Mouse (Mus musculus): ENCODE results near the gene Olfr715. TPM values are rescaled to one million over a fixed set of nuclear protein-coding genes. Genes with fewer than 3 reads are reported as not detected.
"Not testable (repeated sequence)": the region's sequence is repeated elsewhere in the genome, so short reads cannot be mapped to it uniquely, and the experiment has no call there.

Olfr715 gene
- not detected for total RNA-seq (2021)
- long read RNA-seq, experiment 1, result 0 reads
- long read RNA-seq, experiment 2, result 0 reads

DNA sequence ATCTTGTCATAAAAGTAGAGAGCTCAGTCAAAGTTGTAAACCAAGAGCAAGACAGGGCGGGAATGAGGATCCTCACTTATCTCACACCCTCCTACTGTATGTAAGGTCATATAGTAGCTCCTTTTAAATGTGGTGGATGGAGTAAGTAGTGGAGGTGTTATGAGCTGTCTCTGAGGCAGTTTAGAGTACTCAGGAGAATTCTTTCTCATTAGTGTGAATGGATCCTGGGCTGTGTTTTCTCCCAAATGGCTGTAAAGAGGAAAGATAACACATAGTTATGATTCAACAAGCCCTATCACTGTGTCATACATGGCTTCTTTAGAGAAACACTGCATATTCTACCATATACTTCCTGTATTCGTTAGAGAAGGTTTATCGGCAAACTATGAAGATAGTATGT lies at the start of gene Olfr715:
Gene Olfr715 (minus strand): TSS at position 101 of the 400 bp plus-strand sequence.
- intact Hi-C loops (cut with DNase I; ENCODE audit: low total_unique reads), result not testable (repeated sequence)

DNA sequence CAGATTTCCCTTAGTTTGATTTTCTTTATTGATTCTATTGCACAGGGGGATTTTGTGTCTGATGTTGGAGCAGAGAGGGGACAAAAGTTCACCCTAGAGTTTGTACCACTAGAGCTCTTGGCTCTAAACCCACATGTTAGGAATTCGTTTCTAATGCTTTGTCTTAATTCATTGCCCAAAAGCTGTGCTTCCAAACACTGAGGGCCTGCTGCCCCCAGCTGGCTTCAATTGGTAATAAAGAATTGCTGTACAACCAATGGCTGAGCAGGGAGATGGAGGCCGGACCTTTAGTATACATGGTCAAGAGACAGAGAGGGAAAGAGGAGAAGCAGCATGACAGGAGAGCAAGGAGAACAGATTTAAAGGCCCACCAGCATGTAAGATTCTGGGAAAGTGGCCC lies 49.5 kb upstream of the Olfr715 start:
- DNase-seq, result no peak
- intact Hi-C loops (cut with DNase I; ENCODE audit: low total_unique reads), result no loop called here

More for the DNA sequence above, at the start of gene Olfr715:
- DNase-seq, result not testable (repeated sequence)

DNA sequence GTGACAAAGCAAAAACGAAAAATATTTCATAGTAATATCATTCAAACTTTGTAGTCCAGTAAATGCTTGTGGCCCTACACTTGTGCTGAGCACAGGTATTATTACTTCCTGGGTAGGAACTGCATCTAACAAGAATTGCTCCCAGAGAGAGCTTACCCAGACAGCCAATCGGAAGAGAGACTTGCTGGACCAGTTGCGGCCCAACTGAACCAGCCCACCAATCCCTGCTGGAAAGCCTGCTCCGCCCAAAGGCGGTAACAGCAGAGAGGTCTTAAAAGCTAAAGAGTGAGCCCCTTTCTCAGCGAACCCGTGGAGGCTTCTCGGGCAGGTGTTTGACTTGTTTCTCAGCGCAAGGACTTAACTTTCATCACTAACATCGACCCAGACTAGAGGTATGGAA lies 35.8 kb upstream of the Olfr715 start, which contains the start of gene Nlrp14:
Gene Nlrp14 (plus strand): TSS at position 301 of the 400 bp plus-strand sequence.
- no peak for DNase-seq
- intact Hi-C loops (cut with DNase I; ENCODE audit: low total_unique reads), result no loop called here

DNA sequence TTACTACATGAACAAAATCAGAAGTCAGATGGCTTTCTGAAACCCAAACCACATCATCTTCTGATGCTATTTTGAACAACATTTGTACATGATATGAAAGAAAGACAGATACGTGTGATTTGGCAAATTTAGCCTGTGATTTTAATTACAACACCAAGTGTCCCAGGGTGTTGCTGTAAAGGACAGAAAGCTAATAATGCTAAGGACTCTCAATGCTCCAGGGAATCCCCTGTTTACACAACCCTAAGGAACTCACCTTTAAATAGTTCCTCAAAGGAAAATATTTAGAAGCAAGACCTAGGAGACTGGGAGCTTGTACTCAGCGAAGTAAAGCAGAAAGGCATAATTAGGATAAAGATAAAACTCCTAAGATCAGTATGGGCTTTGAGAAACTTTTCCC lies 7.1 kb upstream of the Olfr715 start, which contains the start of gene Olfr716:
Gene Olfr716 (plus strand): TSS at position 301 of the 400 bp plus-strand sequence.
- intact Hi-C loops (cut with DNase I; ENCODE audit: low total_unique reads); DNase-seq: not testable (repeated sequence)

DNA sequence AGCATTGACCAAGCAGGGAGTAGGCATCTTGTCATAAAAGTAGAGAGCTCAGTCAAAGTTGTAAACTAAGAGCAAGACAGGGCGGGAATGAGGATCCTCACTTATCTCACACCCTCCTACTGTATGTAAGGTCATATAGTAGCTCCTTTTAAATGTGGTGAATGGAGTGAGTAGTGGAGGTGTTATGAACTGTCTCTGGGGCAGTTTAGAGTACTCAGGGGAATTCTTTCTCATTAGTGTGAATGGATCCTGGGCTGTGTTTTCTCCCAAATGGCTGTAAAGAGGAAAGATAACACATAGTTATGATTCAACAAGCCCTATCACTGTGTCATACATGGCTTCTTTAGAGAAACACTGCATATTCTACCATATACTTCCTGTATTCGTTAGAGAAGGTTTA lies 20.6 kb downstream of the Olfr715 start, which contains the start of gene Olfr715b:
Gene Olfr715b (minus strand): TSS at position 101 of the 400 bp plus-strand sequence.
- DNase-seq; intact Hi-C loops (cut with DNase I; ENCODE audit: low total_unique reads): not testable (repeated sequence)

DNA sequence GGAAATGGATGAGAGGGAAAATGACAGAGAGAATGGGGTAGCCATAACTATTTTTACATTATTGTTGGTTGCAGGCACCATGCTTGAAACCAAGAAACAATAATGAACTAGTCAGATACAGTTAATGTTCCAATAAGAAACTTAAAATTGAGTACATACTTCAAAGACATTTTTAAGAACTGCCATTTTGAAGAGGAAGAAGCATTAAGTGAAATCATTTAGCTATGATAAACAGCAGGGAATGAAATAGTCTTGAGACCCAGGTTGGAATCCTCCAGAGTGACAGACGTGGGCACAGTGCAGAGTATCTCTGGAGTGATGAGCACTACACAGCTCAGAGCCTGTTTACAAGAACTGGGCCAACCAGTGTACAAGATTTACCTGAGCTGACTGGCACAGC lies 38.0 kb downstream of the Olfr715 start, which contains the start of gene Olfr17:
Gene Olfr17 (plus strand): TSS at position 301 of the 400 bp plus-strand sequence.
- intact Hi-C loops (cut with DNase I; ENCODE audit: low total_unique reads), result no loop called here

More for the DNA sequence above, 38.0 kb downstream of the Olfr715 start, which contains the start of gene Olfr17:
- DNase-seq, result no peak

Other genes with a start within 250 kb of the Olfr715 start
- not detected for gene Olfr706, start 242.9 kb downstream of the Olfr715 start, total RNA-seq (2021)
- not detected for gene Olfr707, start 229.8 kb downstream of the Olfr715 start, total RNA-seq (2021)
- gene Olfr1532-ps1, start 223.1 kb downstream of the Olfr715 start, total RNA-seq (2021), result not detected
- gene Olfr709-ps1, start 198.9 kb downstream of the Olfr715 start, total RNA-seq (2021), result under 1 TPM in 1 of 2 experiments, not detected in 1; 0.04 TPM
- gene Olfr710, start 182.8 kb downstream of the Olfr715 start, total RNA-seq (2021), result not detected
- not detected for gene Olfr6, start 167.1 kb downstream of the Olfr715 start, total RNA-seq (2021)
- not detected for gene Olfr711, start 155.6 kb downstream of the Olfr715 start, total RNA-seq (2021)
- not detected for gene Olfr2, start 125.0 kb downstream of the Olfr715 start, total RNA-seq (2021)
- gene Olfr713, start 99.9 kb downstream of the Olfr715 start, total RNA-seq (2021), result not detected
- gene Olfr714, start 60.1 kb downstream of the Olfr715 start, total RNA-seq (2021), result not detected
- gene Olfr17, start 37.9 kb downstream of the Olfr715 start, total RNA-seq (2021), result not detected
- gene Olfr715b, start 20.7 kb downstream of the Olfr715 start, total RNA-seq (2021), result not detected
- not detected for gene Olfr716, start 7.2 kb upstream of the Olfr715 start, total RNA-seq (2021)
- gene Nlrp14, start 35.9 kb upstream of the Olfr715 start, total RNA-seq (2021), result not detected
- not detected for gene Rbmxl2, start 78.4 kb upstream of the Olfr715 start, total RNA-seq (2021)
- under 1 TPM; 0.53 to 0.68 TPM for gene Syt9, start 239.6 kb upstream of the Olfr715 start, total RNA-seq (2021)

Measured in gastrocnemius, postnatal 14 days (tissue).